Mouse (Mus musculus): ENCODE data around the gene Runx2. TPM values are rescaled to one million over a fixed set of nuclear protein-coding genes. Genes with fewer than 3 reads are reported as not detected.

Gene Runx2
- total and polyA plus RNA-seq, 3 experiments: not detected

GRCm38 (mm10) chr17:44474280-44474679, 340.3 kb downstream of the Runx2 start:
- TF ChIP-seq CHD1 (IDR thresholded peaks at IDR 0.05; ENCODE audit: low read depth, low read length) (no peak), ELF1 (IDR thresholded peaks at IDR 0.05; ENCODE audit: low read depth, low read length) (no peak), BHLHE40 (IDR thresholded peaks at IDR 0.05; ENCODE audit: borderline replicate concordance, low read depth, low read length) (no peak)
- no peaks in the 10 kb centered on the region for H3K79me2 ChIP-seq (ENCODE audit: control insufficient read depth, insufficient read depth, low read length, poor library complexity)
- H3K9me3 ChIP-seq (replicated peaks; ENCODE audit: insufficient read depth, low read length): no peaks in the 10 kb centered on the region
- no peaks in the 10 kb centered on the region for H3K4me1 ChIP-seq (ENCODE audit: control insufficient read depth in 1 of 2, insufficient read depth in 2 of 2, low read length in 2 of 2)
- no peaks in the 10 kb centered on the region for H3K27me3 ChIP-seq (ENCODE audit: control insufficient read depth in 1 of 2, insufficient read depth in 2 of 2, low read length in 2 of 2)
- H3K27ac ChIP-seq (ENCODE audit: control insufficient read depth, low read depth, low read length): no peak overlapping the region
- no peaks in the 10 kb centered on the region for H3K36me3 ChIP-seq (ENCODE audit: control insufficient read depth in 1 of 2, insufficient read depth in 2 of 2, low read length in 2 of 2)
- no peak overlapping the region for H3K4me3 ChIP-seq (ENCODE audit: control insufficient read depth in 1 of 2, insufficient read depth in 1 of 2, low read depth in 2 of 2, low read length in 2 of 2)
- no peak for DNase-seq (ENCODE audit: low read depth, low spot score)
- H3K9ac ChIP-seq (ENCODE audit: control insufficient read depth, low read depth, low read length, poor library complexity, severe bottlenecking): no peak overlapping the region

GRCm38 (mm10) chr17:44472695-44473094, 341.9 kb downstream of the Runx2 start:
- TF ChIP-seq MAFK (IDR thresholded peaks at IDR 0.05; ENCODE audit: borderline replicate concordance, low read depth, low read length) (no peak), POLR2AphosphoS2 (IDR thresholded peaks at IDR 0.05; ENCODE audit: low read length) (no peak), RAD21 (IDR thresholded peaks at IDR 0.05; ENCODE audit: low read depth, low read length) (no peak), ZC3H11A (IDR thresholded peaks at IDR 0.05; ENCODE audit: low read depth, low read length) (no peak), TAL1 (IDR thresholded peaks at IDR 0.05; ENCODE audit: low read length) (no peak), NELFE (IDR thresholded peaks at IDR 0.05; ENCODE audit: low read depth, low read length) (no peak), EP300 (IDR thresholded peaks at IDR 0.05; ENCODE audit: low read depth in 1 of 2, low read length in 2 of 2) (no peak)
- no peak overlapping the region for H3K27ac ChIP-seq (ENCODE audit: control insufficient read depth, low read depth, low read length)
- H3K79me2 ChIP-seq (ENCODE audit: control insufficient read depth, insufficient read depth, low read length, poor library complexity): no peaks in the 10 kb centered on the region
- H3K9me3 ChIP-seq (replicated peaks; ENCODE audit: insufficient read depth, low read length): no peaks in the 10 kb centered on the region
- no peaks in the 10 kb centered on the region for H3K27me3 ChIP-seq (ENCODE audit: control insufficient read depth in 1 of 2, insufficient read depth in 2 of 2, low read length in 2 of 2)
- no peaks in the 10 kb centered on the region for H3K4me1 ChIP-seq (ENCODE audit: control insufficient read depth in 1 of 2, insufficient read depth in 2 of 2, low read length in 2 of 2)
- no peak overlapping the region for H3K9ac ChIP-seq (ENCODE audit: control insufficient read depth, low read depth, low read length, poor library complexity, severe bottlenecking)
- H3K4me3 ChIP-seq (ENCODE audit: control insufficient read depth in 1 of 2, insufficient read depth in 1 of 2, low read depth in 2 of 2, low read length in 2 of 2): no peak overlapping the region
- H3K36me3 ChIP-seq (ENCODE audit: control insufficient read depth in 1 of 2, insufficient read depth in 2 of 2, low read length in 2 of 2): no peaks in the 10 kb centered on the region
- DNase-seq (ENCODE audit: low read depth, low spot score): no peak

- H3K4me3 ChIP-seq (ENCODE audit: control insufficient read depth in 1 of 2, insufficient read depth in 1 of 2, low read depth in 2 of 2, low read length in 2 of 2): no peak overlapping the region
These were observed 350.9 kb downstream of the Runx2 start for GRCm38 (mm10) chr17:44463679-44464078.

More at GRCm38 (mm10) chr17:44463679-44464078, 350.9 kb downstream of the Runx2 start:
- TF ChIP-seq MXI1 (IDR thresholded peaks at IDR 0.05; ENCODE audit: low read depth, low read length) (no peak), MAFK (IDR thresholded peaks at IDR 0.05; ENCODE audit: borderline replicate concordance, low read depth, low read length) (no peak)
- Histone ChIP-seq H3K27me3 (ENCODE audit: control insufficient read depth in 1 of 2, insufficient read depth in 2 of 2, low read length in 2 of 2) (no peaks in the 10 kb centered on the region), H3K9me3 (replicated peaks; ENCODE audit: insufficient read depth, low read length) (no peaks in the 10 kb centered on the region), H3K27ac (ENCODE audit: control insufficient read depth, low read depth, low read length) (no peak overlapping the region), H3K9ac (ENCODE audit: control insufficient read depth, low read depth, low read length, poor library complexity, severe bottlenecking) (no peak overlapping the region), H3K79me2 (ENCODE audit: control insufficient read depth, insufficient read depth, low read length, poor library complexity) (no peaks in the 10 kb centered on the region), H3K4me1 (ENCODE audit: control insufficient read depth in 1 of 2, insufficient read depth in 2 of 2, low read length in 2 of 2) (no peaks in the 10 kb centered on the region), H3K36me3 (ENCODE audit: control insufficient read depth in 1 of 2, insufficient read depth in 2 of 2, low read length in 2 of 2) (no peaks in the 10 kb centered on the region)
- no peak for DNase-seq (ENCODE audit: low read depth, low spot score)
